Mouse (Mus musculus) thymus, postnatal 10 days (tissue): Measurements from ENCODE around the gene V1rd19.
"Not testable (repeated sequence)": the region's sequence is repeated elsewhere in the genome, so short reads cannot be mapped to it uniquely, and the experiment has no call there.

Experiments
- DNase-seq, 2 experiments: peaks; one replicate each; pipeline ENCODE4 v3.0.0; 2021; ENCODE audit warnings: low spot score in 2 of 2

Gene V1rd19

DNA sequence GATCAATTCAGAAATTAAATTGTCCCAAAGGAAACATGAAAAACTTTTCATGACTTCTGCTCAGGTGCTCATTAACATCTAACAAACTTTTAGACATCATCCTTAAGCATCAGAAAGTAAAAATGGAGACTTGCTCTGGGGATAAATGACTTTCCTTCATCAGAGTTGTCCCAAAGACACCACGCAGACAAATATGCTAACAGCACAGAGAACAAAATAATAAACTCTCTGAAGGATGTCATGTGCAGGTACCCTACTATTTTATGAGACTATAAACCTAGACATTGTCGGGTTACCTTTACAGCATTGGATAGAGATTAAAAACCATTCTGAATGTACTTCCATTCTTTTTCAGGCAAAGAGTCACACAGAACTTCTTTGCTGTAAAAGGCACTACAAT is at the start of gene V1rd19:
Gene V1rd19, plus strand, starts transcription at position 301 of the 400 bp plus-strand sequence.
- no peak for DNase-seq

DNA sequence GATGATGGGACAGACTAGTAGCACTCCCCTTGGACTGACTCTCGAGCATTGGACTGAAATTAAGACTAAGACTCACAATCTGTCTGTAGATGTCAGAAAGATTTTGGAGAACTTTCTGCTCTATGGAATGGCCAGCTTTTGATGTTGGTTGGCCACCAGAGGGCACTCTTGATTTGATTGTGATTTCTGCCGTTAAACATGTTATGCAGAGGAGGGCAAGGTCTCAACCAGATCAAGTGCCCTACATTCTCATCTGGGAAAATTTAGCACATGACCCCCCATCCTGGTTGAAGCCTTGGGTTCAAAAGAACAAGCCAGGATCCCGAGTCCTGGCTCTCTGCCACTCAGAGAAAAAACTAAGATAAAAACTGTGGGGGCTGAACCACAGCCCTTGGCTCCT is 33.4 kb upstream of the V1rd19 start:
- DNase-seq = not testable (repeated sequence)

GRCm38 (mm10) chr7:23974315-23974714 is 27.2 kb upstream of the V1rd19 start, which contains the start of gene Vmn1r181:
Gene Vmn1r181, plus strand, starts transcription at chr7:23974615.
- DNase-seq = not testable (repeated sequence)

DNA sequence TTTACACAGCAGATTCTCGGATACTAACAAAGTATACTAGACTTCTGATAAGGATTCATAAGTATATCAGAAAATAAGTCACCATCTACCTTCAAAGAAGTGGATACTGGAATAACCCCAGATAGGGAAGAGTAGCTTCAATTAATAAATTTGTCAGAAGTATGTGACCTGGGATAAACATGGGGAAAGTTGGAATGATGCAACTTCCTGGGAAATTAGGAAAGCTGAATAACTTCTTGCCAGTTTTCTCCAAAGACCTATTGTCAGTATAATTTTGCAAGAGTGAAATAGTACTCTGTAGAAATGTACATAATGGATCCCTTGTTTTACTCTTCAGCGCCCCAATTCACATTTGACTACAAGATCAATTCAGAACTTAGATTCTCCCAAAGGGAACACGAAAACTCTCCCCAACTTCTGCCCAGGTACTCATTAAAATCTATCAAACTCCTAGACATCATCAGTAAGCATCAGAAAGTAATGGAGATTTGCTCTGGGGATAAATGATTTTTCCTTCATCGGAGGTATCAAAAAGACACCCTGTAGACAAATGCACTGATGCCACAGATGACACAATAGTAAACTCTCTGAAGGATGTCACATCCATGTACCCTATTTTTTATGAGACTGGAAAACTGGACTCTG is 51.3 kb downstream of the V1rd19 start, which contains the start of gene Vmn1r183:
Gene Vmn1r183, plus strand, starts transcription at position 595 of the 645 bp plus-strand sequence.
- no peak for DNase-seq
